Mouse (Mus musculus) ZHBTc4 (cell line): Measurements from ENCODE around the gene Serpinf2.

Experiments
- DNase-seq: peaks from one replicate; pipeline ENCODE4 v3.0.0-alpha.2; 2011; ENCODE audit warnings: low read depth, low spot score

The Serpinf2 gene

DNA sequence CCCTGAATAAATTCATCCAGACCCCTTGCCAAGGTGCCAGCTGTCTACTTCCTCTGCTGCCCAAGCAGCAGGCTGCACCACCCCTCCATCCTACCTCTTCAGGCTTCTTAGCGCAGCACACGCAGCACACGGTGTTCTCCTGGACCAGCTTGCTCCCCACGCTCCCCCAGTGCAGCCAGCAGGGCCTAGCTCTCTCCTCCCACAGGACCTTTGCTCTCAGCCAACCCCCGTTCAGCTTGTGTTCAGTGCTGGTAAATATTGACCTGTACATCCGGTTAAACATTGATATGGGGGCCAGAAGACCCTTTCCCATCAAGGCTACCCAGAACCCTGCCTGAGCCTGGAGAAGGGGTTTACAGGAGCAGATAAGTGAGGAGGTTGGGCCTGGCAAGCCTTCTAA, at the start of gene Serpinf2:
Serpinf2 (minus strand) TSS at position 229 of the 400 bp plus-strand sequence.
- DNase-seq = no peak

DNA sequence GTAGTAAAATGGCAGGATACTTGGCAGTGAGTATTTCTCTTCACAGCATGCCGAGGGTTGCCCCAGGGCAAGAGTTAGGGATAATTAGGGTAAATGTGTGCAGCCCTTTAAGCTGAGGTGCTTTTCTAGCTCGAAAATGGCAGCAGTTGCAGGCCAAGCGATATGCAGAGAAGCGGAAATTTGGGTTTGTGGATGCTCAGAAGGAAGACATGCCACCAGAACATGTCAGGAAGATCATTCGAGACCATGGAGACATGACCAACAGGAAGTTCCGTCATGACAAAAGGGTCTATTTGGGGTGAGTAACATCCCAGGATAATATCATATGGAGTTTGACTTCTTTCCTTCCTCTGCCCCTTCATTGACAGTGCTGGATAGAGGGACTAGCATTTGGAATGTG, 48.1 kb upstream of the Serpinf2 start:
- DNase-seq = no peak

DNA sequence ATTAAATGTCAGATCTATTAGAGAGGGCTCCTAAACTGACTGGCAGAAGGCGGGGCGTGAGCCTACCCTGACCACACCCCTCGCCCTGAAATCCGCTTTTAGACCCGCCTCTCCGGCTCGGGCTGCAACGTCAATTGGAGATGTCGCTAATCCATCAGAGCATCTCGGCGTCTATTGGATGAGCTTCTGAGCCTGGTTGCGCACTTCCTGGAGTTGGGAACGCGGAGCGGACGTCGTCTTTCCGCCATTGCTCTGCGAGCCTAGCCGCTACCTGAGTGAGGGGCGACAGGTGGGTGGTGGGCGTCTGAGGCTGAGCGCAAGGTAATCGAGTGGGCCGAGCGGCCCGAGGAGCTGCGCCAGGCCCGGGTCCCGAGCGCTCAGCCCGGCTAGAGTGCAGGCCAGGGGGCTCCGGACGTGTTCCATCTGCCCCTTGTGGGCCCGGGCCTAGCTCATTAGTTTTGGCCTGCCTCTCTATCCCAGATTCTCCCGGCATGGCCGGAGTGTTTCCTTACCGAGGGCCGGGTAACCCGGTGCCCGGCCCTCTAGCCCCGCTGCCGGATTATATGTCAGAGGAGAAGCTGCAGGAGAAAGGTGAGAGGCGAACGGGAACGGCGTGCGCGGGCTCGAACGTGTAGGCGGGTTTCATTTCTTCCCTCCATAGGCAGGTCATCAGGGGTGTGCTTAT, 47.4 kb upstream of the Serpinf2 start, which contains the start of gene Prpf8:
Prpf8 (plus strand) TSS at position 216 of the 685 bp plus-strand sequence.
- peak; percentile 98 for DNase-seq

- DNase-seq = no peak
Measured at GRCm38 (mm10) chr11:75486192-75486591, 46.8 kb upstream of the Serpinf2 start.

DNA sequence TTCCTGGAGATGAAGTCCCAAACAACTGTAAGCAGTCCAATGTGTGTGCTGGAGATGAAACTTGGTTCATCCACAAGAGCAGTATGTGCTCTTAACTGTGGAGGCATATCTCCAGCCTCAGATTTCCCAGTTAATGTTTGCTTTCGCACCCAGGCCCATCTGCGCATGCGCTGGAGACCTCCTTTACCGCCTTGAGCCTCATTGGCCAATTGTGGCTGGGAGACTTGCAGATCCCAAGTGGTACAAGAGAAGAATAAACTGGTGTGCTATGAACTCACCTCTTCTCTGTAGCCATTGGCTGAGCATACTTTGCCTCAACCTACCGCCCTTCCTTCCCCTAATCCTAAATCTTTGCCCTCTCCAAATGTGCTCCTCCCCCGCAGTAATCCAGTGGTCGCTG, 34.0 kb upstream of the Serpinf2 start:
- DNase-seq = peak; percentile 57

DNA sequence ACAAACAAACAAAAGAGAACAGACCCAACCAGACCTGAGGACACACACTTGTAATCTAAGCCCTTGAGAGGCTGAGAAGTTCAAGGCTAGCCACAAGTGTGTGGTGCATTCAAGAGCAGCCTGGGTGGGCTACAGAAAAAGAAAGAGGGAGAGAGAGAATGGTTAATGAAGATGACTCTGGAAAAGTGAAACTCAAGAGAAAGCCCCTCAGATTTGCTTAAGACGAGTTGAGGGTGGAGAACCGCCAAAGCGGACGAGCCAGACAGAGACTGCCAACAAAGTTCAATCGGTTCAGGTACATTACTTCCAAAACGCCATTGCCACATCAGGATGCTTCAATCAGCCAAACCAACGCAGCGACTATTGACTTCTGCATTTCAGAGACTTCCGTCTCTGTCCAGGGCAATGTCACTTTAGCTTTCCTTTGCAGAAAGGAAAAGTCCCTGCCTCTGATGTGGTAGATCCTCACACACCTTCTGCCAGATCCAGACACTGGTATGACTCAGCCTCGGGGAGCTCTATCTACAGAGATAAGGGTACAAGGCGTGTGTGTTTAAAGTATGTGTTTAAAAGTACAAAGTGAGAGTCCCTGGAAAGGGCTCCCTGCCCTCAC, 33.2 kb upstream of the Serpinf2 start:
- DNase-seq = no peak

- no peak for DNase-seq
Measured at GRCm38 (mm10) chr11:75470675-75471074, 31.3 kb upstream of the Serpinf2 start.

DNA sequence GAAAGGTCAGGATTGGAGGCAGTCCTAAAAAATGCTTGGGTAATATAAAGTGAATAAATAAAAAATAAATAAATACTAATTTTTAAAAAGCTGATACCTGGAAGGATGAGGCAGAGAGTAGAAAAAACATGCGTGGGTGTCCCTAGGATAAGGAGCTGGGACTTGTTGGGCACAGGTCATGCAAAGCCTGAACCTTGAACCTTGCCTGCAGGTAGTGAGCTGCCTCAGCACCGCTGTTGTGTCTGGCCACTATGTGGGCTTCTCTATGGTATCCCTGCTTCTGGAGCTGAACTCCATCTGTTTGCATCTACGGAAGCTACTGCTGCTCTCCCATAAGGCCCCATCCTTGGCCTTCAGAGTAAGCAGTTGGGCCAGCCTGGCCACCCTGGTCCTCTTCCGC, 29.9 kb upstream of the Serpinf2 start:
- no peak for DNase-seq

DNA sequence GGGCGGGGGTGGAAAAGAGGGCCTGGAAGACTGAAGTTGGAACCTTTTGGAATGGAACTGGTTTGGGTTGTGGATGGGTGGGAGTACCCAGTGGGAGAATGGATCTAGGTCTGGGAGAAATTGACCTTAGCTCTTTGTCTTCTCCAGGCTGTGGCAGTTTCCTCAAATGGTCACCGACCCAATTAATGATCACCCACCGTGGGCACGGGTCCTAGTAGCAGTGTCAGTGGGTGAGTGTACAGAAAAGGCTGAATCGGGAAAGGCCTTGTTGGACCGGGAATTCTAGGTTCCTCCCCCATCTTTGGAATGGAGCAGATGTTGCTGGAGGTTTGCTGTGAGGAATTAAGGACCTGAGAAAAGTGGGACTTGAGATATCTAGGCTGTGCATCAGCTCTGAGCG, 29.0 kb upstream of the Serpinf2 start:
- DNase-seq = no peak

DNA sequence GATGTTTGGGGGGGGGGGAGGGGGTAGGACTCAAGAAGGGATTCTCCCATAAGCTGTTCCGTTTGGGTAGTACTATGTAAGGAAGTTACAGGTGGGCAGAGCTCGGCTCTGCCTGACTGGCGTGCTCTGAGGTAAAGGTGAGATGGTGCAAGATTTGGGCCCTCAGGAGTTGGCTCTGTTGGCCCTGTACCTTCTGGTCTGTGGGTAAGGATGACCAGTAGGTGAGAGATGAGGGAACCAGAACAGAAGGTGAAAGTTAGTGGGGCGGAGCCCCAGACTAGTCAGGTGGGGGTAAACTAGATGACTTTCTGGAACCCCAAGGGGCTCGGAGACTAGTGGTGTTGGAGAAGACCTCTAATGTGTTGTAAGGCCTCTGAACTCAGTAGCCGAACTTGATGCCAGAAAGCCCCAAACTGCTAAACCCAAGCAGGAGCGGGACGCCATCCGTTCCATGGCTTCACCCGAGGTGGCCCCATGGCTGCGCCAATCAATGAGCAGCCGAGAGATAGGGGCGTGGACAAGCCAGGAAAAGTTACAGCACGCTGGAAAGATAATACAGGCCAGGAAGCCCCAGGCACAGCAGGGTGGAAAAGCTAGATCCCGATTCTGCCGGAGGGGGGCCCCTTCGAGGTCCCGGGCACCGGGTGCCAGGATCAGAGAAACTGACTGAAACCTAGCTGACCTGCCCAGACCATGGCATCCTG, 28.3 kb upstream of the Serpinf2 start:
- DNase-seq = peak; percentile 83

DNA sequence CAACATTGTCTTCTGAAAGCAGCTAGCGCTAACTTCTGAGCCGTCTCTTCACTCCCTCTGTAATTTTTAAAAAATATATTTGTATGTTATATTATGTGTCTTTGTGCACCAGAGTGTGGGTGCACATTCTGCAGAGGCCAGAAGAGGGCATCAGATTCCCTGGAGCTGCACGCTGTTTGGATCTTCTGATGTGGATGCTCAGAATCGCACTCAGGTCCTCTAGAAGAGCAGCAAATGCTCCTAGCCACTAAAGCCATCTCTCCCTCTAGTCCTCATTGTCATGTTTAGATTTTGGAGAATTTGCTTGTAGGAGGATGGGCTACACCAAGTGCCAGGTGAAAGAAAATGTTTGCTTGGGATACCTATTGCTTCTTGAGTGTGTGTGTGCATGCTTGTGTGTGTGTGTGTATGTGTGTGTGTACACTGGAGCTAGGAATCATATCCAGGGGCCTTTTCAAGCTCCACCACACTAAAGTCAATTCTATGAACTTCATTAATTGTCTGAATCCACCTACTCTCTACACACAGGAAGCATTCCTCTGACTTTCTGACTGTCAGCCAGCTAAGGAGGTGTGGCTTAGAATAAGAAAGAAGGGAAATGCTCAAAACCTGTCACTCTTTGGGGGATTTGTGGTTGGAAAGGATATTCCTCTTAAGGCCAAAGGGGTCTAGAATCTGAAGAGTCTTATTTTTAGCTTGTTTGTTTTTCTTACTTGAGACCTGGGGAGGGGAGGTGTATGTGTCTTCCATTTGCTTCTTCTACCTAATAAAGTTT, 27.5 kb upstream of the Serpinf2 start:
- peak; percentile 54 for DNase-seq

DNA sequence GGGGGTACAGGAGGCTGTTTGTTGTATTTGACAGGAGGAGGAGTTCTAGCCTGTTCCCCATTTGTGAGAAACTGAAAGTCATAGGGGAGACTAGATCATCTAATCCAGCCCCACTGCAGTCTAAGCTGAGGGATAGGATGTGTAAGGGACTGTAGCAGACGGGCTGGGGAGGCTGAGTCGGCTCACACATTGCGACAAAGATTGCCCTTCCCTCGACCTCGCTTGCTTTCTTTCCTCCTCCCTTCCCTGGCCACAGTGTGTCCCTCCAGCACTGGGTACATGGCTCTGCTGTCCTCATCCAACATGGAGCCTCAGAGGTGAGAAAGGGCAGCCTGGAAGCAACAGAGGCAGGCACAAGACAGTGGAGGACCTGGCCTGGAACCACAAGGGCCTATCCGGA, 25.7 kb upstream of the Serpinf2 start:
- DNase-seq = no peak

- DNase-seq = no peak
Measured at GRCm38 (mm10) chr11:75464417-75464816, 25.0 kb upstream of the Serpinf2 start.

DNA sequence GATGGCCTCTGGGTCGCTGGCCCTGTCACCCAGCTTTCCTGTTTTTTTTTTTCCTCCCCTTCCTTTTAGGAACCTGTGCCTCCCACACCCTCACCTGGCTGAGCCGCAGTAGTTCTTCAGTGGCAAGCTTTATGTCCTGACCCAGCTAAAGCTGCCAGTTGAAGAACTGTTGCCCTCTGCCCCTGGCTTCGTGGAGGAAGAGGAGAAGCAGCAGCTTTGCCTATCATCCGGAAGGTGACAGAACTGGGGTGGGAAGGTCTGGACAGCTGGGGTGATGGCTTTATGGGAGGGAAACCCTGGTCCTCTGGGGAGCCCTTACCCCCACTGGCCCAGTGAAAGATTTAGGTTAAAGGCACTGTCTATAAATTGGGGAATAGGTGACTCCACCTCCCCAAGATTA, 24.2 kb upstream of the Serpinf2 start:
- no peak for DNase-seq

- peak; percentile 96 for DNase-seq
Measured at GRCm38 (mm10) chr11:75462865-75463336, 23.5 kb upstream of the Serpinf2 start.

DNA sequence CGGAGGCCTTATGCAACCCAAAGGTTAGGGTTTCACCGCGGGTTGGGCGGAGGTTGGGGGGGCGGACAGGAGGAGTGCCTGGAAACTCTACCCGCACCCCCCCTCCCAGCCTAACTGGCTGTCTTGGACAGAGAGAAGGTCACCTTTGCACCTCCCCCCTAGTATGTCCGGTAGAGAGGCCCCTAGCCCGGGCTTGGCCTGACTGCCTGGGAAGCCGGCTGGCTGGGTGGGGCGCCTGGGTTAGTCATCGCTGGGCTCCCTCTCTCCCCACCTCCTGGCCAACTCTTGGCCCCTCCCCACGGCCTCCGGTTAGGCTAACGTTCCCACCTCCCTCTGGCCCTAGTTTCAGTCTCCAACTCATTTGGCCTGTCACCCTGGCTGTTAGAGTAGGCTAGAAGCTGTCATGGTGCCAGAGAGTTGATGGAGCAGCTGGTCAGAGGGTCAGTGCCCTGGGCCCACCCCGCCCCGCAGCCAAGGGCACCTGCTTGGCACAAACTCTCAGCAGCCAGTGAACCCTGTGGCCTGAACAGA, 22.9 kb upstream of the Serpinf2 start:
- peak; percentile 86 for DNase-seq

- no peak for DNase-seq
Measured at GRCm38 (mm10) chr11:75461743-75462252, 22.4 kb upstream of the Serpinf2 start.

DNA sequence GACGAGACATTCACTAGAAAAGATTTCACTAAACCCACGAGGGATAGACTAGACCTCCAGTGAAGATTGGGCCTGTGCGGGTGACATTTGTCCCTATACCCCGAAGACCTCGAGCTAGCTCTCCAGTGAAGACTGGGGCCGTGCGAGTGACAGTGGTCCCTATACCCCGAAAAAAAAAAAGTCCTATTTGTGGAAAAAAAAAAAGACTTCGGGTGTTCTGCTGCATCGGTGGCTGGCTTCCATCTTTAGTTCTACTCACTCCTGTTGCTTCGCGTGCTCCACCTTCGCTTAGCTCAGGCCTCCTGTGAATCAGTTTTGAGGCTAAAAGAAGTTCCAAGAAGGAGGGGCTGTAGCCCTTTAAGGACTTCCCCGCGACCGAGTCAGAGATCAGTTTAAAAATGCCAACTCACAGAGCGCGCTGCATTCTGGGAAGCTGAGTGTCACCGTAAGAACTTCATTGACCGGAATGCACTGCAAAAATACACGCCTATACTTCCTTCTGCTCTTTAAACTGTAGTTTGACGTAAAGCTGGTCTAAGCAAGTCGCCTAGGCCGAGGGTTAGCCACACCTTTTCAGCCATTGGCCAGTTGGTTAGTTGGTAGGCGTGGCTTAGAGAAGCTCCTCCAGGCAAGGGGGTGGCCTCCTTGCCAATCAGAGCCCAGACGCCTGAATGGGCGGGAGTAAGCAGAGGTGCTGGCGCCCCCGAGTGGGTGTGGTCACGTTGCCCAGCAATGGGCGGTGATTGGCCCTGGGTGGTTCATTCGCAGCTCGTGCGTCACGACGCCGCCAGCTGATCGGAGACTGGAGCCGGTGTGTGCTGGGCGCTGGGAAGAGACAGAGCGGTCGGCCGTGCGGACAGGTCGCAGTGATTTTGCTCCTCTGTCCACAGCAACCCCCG, 21.7 kb upstream of the Serpinf2 start, which contains the start of gene Tlcd2:
Tlcd2 (plus strand) TSS at position 872 of the 899 bp plus-strand sequence.
- peak; percentile 100 for DNase-seq

- DNase-seq = peak; percentile 94
Measured at GRCm38 (mm10) chr11:75460103-75460843, 20.9 kb upstream of the Serpinf2 start.

- no peak for DNase-seq
Measured at GRCm38 (mm10) chr11:75459751-75460102, 20.3 kb upstream of the Serpinf2 start.
